Mouse (Mus musculus): ENCODE data around the gene Prss35. TPM values are rescaled to one million over a fixed set of nuclear protein-coding genes. Genes with fewer than 3 reads are reported as not detected.

Gene Prss35
- not detected in 2 replicates for polyA plus RNA-seq (2012)

- Histone ChIP-seq H3K36me3 (ENCODE audit: control insufficient read depth) (no peaks in the 10 kb centered on the region), H3K27me3 (ENCODE audit: control insufficient read depth) (no peaks in the 10 kb centered on the region; the same call in 1 of the 2 replicates), H3K4me1 (ENCODE audit: control insufficient read depth) (no peaks in the 10 kb centered on the region), H3K9me3 (ENCODE audit: control insufficient read depth, low read length) (no peaks in the 10 kb centered on the region), H3K4me3 (replicated peaks) (no peak within 1 kb of the TSS)
- TF ChIP-seq TAL1 (IDR thresholded peaks at IDR 0.05; ENCODE audit: low read length) (no peak), GATA1 (IDR thresholded peaks at IDR 0.05; ENCODE audit: low read length) (no peak)
Measured at GRCm38 (mm10) chr9:86742959-86743911, at the start of gene Prss35. Gene Prss35, plus strand, starts transcription at chr9:86743649.

- Histone ChIP-seq H3K36me3 (ENCODE audit: control insufficient read depth) (no peaks in the 10 kb centered on the region), H3K27me3 (ENCODE audit: control insufficient read depth) (peaks cover 13% of the 10 kb centered on the region), H3K4me1 (ENCODE audit: control insufficient read depth) (peaks cover 15% of the 10 kb centered on the region), H3K9me3 (ENCODE audit: control insufficient read depth, low read length) (no peaks in the 10 kb centered on the region), H3K4me3 (replicated peaks) (no peak overlapping the region)
- no peak for TF ChIP-seq GATA1 (IDR thresholded peaks at IDR 0.05; ENCODE audit: low read length)
- no peak for TF ChIP-seq TAL1 (IDR thresholded peaks at IDR 0.05; ENCODE audit: low read length)
Measured at GRCm38 (mm10) chr9:86693935-86694334, 49.5 kb upstream of the Prss35 start.

GRCm38 (mm10) chr9:86694644-86695043, 48.8 kb upstream of the Prss35 start:
- peaks cover 15% of the 10 kb centered on the region for H3K4me1 ChIP-seq (ENCODE audit: control insufficient read depth)
- no peaks in the 10 kb centered on the region for H3K36me3 ChIP-seq (ENCODE audit: control insufficient read depth)
- H3K4me3 ChIP-seq (replicated peaks): peak overlapping the region; percentile 77
- H3K27me3 ChIP-seq (ENCODE audit: control insufficient read depth): peaks cover 13% of the 10 kb centered on the region
- no peaks in the 10 kb centered on the region for H3K9me3 ChIP-seq (ENCODE audit: control insufficient read depth, low read length)
- no peak for TF ChIP-seq TAL1 (IDR thresholded peaks at IDR 0.05; ENCODE audit: low read length)
- no peak for TF ChIP-seq GATA1 (IDR thresholded peaks at IDR 0.05; ENCODE audit: low read length)

GRCm38 (mm10) chr9:86695199-86695817, 48.1 kb upstream of the Prss35 start:
- peaks cover 15% of the 10 kb centered on the region for H3K4me1 ChIP-seq (ENCODE audit: control insufficient read depth)
- H3K36me3 ChIP-seq (ENCODE audit: control insufficient read depth): no peaks in the 10 kb centered on the region
- H3K4me3 ChIP-seq (replicated peaks): peak overlapping the region; percentile 77
- TF ChIP-seq GATA1 (IDR thresholded peaks at IDR 0.05; ENCODE audit: low read length) (no peak), TAL1 (IDR thresholded peaks at IDR 0.05; ENCODE audit: low read length) (no peak)
- peaks cover 13% of the 10 kb centered on the region for H3K27me3 ChIP-seq (ENCODE audit: control insufficient read depth)
- no peaks in the 10 kb centered on the region for H3K9me3 ChIP-seq (ENCODE audit: control insufficient read depth, low read length)

- Histone ChIP-seq H3K27me3 (ENCODE audit: control insufficient read depth) (peaks cover 13% of the 10 kb centered on the region), H3K4me1 (ENCODE audit: control insufficient read depth) (peaks cover 15% of the 10 kb centered on the region), H3K9me3 (ENCODE audit: control insufficient read depth, low read length) (no peaks in the 10 kb centered on the region), H3K4me3 (replicated peaks) (peak within 1 kb of the TSS; percentile 77), H3K36me3 (ENCODE audit: control insufficient read depth) (no peaks in the 10 kb centered on the region)
- no peak for TF ChIP-seq GATA1 (IDR thresholded peaks at IDR 0.05; ENCODE audit: low read length)
- TF ChIP-seq TAL1 (IDR thresholded peaks at IDR 0.05; ENCODE audit: low read length): no peak
Measured at GRCm38 (mm10) chr9:86695818-86696261, 47.6 kb upstream of the Prss35 start, which contains the start of gene Me1. Gene Me1, minus strand, starts transcription at chr9:86695953.

GRCm38 (mm10) chr9:86701264-86701663, 42.2 kb upstream of the Prss35 start:
- Histone ChIP-seq H3K9me3 (ENCODE audit: control insufficient read depth, low read length) (no peaks in the 10 kb centered on the region), H3K36me3 (ENCODE audit: control insufficient read depth) (no peaks in the 10 kb centered on the region), H3K4me3 (replicated peaks) (no peak overlapping the region), H3K4me1 (ENCODE audit: control insufficient read depth) (peaks cover 3% of the 10 kb centered on the region), H3K27me3 (ENCODE audit: control insufficient read depth) (no peaks in the 10 kb centered on the region)
- TF ChIP-seq TAL1 (IDR thresholded peaks at IDR 0.05; ENCODE audit: low read length) (no peak), GATA1 (IDR thresholded peaks at IDR 0.05; ENCODE audit: low read length) (no peak)

- TF ChIP-seq TAL1 (IDR thresholded peaks at IDR 0.05; ENCODE audit: low read length) (no peak), GATA1 (IDR thresholded peaks at IDR 0.05; ENCODE audit: low read length) (no peak)
- no peak overlapping the region for H3K4me3 ChIP-seq (replicated peaks)
- H3K9me3 ChIP-seq (ENCODE audit: control insufficient read depth, low read length): no peaks in the 10 kb centered on the region
- H3K4me1 ChIP-seq (ENCODE audit: control insufficient read depth): peaks cover 1% of the 10 kb centered on the region; the same call in 1 of the 2 replicates
- H3K36me3 ChIP-seq (ENCODE audit: control insufficient read depth): no peaks in the 10 kb centered on the region
- no peaks in the 10 kb centered on the region for H3K27me3 ChIP-seq (ENCODE audit: control insufficient read depth)
Measured at GRCm38 (mm10) chr9:86701844-86702243, 41.6 kb upstream of the Prss35 start.

- Histone ChIP-seq H3K9me3 (ENCODE audit: control insufficient read depth, low read length) (no peaks in the 10 kb centered on the region), H3K27me3 (ENCODE audit: control insufficient read depth) (no peaks in the 10 kb centered on the region), H3K4me3 (replicated peaks) (no peak overlapping the region), H3K4me1 (ENCODE audit: control insufficient read depth) (no peaks in the 10 kb centered on the region), H3K36me3 (ENCODE audit: control insufficient read depth) (no peaks in the 10 kb centered on the region)
- TF ChIP-seq GATA1 (IDR thresholded peaks at IDR 0.05; ENCODE audit: low read length) (no peak), TAL1 (IDR thresholded peaks at IDR 0.05; ENCODE audit: low read length) (no peak)
Measured at GRCm38 (mm10) chr9:86707431-86707830, 36.0 kb upstream of the Prss35 start.

- no peaks in the 10 kb centered on the region for H3K4me1 ChIP-seq (ENCODE audit: control insufficient read depth)
- no peaks in the 10 kb centered on the region for H3K9me3 ChIP-seq (ENCODE audit: control insufficient read depth, low read length)
- no peaks in the 10 kb centered on the region for H3K36me3 ChIP-seq (ENCODE audit: control insufficient read depth)
- H3K4me3 ChIP-seq (replicated peaks): no peak overlapping the region
- TF ChIP-seq GATA1 (IDR thresholded peaks at IDR 0.05; ENCODE audit: low read length): no peak
- no peaks in the 10 kb centered on the region for H3K27me3 ChIP-seq (ENCODE audit: control insufficient read depth)
Measured at GRCm38 (mm10) chr9:86708921-86709320, 34.5 kb upstream of the Prss35 start.

All from erythroblast, embryonic 14.5 days (primary cell).